ENCODE assay signal across 24 mouse cellular contexts in the genomic region with DNA sequence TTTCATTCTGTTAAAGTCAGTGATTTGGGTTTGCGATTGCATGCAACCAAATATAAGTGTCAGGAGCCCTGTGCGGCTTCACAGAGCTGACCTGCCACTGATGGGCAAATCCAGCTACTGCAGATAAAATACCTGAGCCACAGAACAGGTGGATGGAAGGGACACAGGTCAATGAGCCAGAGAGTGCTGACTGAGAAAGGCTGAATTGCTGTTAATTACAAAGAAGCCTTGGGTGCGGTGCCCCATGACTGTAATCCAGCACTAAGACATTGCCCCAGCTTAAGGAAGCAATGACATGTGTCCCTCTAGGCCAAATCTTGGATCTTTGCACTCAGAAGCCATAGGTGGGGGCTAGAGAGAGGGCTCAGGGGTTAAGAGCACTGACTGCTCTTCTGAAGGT.
"Had no signal": no experiment of that assay in that cellular context is flagged by ENCODE, and none has a peak within 500 bp of the region (broad histone marks: within the 10 kb centered on the region; RNA-seq: fewer than 3 reads in every experiment).

No protein-coding gene starts in this region.

- H3K9me3 ChIP-seq: heart, embryonic 10.5 days; heart, embryonic 12.5 days; hindbrain, embryonic 12.5 days; limb, embryonic 10.5 days; liver, embryonic 13.5 days had no signal

- ATAC-seq: forebrain, embryonic 16.5 days; hindbrain, embryonic 16.5 days; inflammation-experienced regulatory T-cells, adult 6 months had no signal

- H3K9ac ChIP-seq: heart, embryonic 12.5 days; hindbrain, embryonic 12.5 days; hindbrain, embryonic 14.5 days; limb, embryonic 12.5 days; liver, embryonic 13.5 days had no signal

- H3K27ac ChIP-seq: gastrocnemius, adult 2 months; hindbrain, embryonic 10.5 days; hindbrain, embryonic 12.5 days; hindbrain, embryonic 14.5 days; limb, embryonic 12.5 days; liver, embryonic 13.5 days had no signal

- H3K4me3 ChIP-seq: gastrocnemius, adult 2 months; heart, embryonic 10.5 days; heart, embryonic 12.5 days; hindbrain, embryonic 10.5 days; hindbrain, embryonic 12.5 days; limb, embryonic 10.5 days; limb, embryonic 12.5 days; liver, embryonic 13.5 days had no signal

- H3K4me2 ChIP-seq: heart, embryonic 12.5 days; hindbrain, embryonic 12.5 days; hindbrain, embryonic 14.5 days; limb, embryonic 12.5 days; liver, embryonic 11.5 days; liver, embryonic 13.5 days had no signal

- H3K36me3 ChIP-seq: heart, embryonic 10.5 days; heart, embryonic 12.5 days; hindbrain, embryonic 10.5 days; hindbrain, embryonic 12.5 days; limb, embryonic 10.5 days; limb, embryonic 12.5 days; liver, embryonic 13.5 days had no signal

- DNase-seq: gastrocnemius, adult 2 months; gastrocnemius, postnatal 10 days; gastrocnemius, postnatal 25 days; heart, adult 18-20 months; heart, postnatal 10 days; heart, postnatal 4 days; kidney, adult 11 months; kidney, adult 8-10 months; kidney, postnatal 36 days; layer of hippocampus, adult 9-11 months; layer of hippocampus, postnatal 36 days; liver; liver, embryonic 13.5 days had no signal

- H3K4me1 ChIP-seq: hindbrain, embryonic 12.5 days; liver, embryonic 13.5 days had no signal

- H3K27me3 ChIP-seq: hindbrain, embryonic 12.5 days; liver, embryonic 13.5 days had no signal
